Mouse (Mus musculus) heart, embryonic 10.5 days (tissue): ENCODE data around the gene Evi5. TPM values are rescaled to one million over a fixed set of nuclear protein-coding genes. Genes with fewer than 3 reads are reported as not detected.

Experiments used
- DNase-seq: peaks from one replicate; pipeline ENCODE4 v3.0.0-alpha.2; 2017; ENCODE audit warnings: low spot score
- H3K27ac ChIP-seq: fragments of 300-500 bp; sonication (generic); 2 replicates; pipeline ENCODE4 v1.5.1; 2016; ENCODE audit warnings: mild to moderate bottlenecking
- H3K27me3 ChIP-seq: fragments of 300-500 bp; sonication (generic); 2 replicates; pipeline ENCODE4 v1.6.1; 2016; ENCODE audit warnings: mild to moderate bottlenecking; ENCODE audit not compliant: poor library complexity, insufficient read depth, severe bottlenecking
- H3K36me3 ChIP-seq: fragments of 300-500 bp; sonication (generic); 2 replicates; pipeline ENCODE4 v1.6.1; 2016; ENCODE audit warnings: mild to moderate bottlenecking, moderate library complexity
- H3K4me1 ChIP-seq: fragments of 300-500 bp; sonication (generic); 2 replicates; pipeline ENCODE4 v1.6.1; 2016; ENCODE audit warnings: mild to moderate bottlenecking
- H3K4me3 ChIP-seq: fragments of 300-500 bp; sonication (generic); 2 replicates; pipeline ENCODE4 v1.5.1; 2016; ENCODE audit warnings: mild to moderate bottlenecking, moderate library complexity
- H3K9me3 ChIP-seq: fragments of 300-500 bp; sonication (generic); 2 replicates; pipeline ENCODE4 v1.6.1; 2016; ENCODE audit warnings: mild to moderate bottlenecking, moderate library complexity
- WGBS: fragments of 180-500 bp; shearing (Covaris S2); methylation state at CpG from one replicate; pipeline ENCODE4 v1.1.7; 2016; 5-methylcytosine and 5-hydroxymethylcytosine counted together
- polyA plus RNA-seq: library from polyadenylated mRNA; unstranded; fragments of >200 nt; fragmentation: Nextera tagmentation; extraction: Ambion mirVana; gene quantifications from 2 replicates; pipeline ENCODE4 v1.2.1, GENCODE M21; 2016

Gene Evi5
- polyA plus RNA-seq, 1 experiment from 2014 or later, result 53.9 TPM

DNA sequence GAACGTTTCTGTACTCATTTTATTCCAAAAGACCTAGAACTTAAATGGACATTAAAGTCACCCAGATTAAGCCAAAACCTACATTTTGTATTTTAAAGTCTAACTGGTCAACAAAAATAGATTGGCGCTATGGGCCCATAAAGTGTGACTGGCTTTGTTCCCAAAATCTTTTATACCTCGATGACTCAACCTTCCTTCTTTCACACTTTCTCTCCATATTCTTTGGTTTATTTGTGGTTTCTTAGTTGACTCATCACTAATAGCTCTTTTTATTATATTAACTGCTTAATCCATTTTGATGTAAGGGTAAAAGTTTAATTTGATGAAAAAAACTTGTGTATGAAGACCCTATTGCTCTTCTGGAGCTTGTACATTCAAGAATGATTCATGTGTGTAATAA, 43.6 kb downstream of the Evi5 start:
- Histone ChIP-seq H3K27me3 (no peaks in the 10 kb centered on the region), H3K27ac (no peak overlapping the region), H3K4me1 (peaks cover 4% of the 10 kb centered on the region; the same call in 1 of the 2 replicates), H3K4me3 (no peak overlapping the region), H3K9me3 (no peaks in the 10 kb centered on the region), H3K36me3 (peaks cover 10% of the 10 kb centered on the region)
- DNase-seq, result no peak
- 96% methylated on average over 3 of the region's 3 CpGs for WGBS

- no peak within 1 kb of the TSS for H3K27ac ChIP-seq
- 94% methylated on average over 22 of the region's 22 CpGs for WGBS
- no peaks in the 10 kb centered on the region for H3K27me3 ChIP-seq
- H3K9me3 ChIP-seq, result no peaks in the 10 kb centered on the region
- DNase-seq, result no peak
- H3K4me1 ChIP-seq, result peaks cover 4% of the 10 kb centered on the region; the same call in 1 of the 2 replicates
- H3K4me3 ChIP-seq, result no peak within 1 kb of the TSS
- peaks cover 10% of the 10 kb centered on the region for H3K36me3 ChIP-seq
Observed at GRCm38 (mm10) chr5:107829998-107830560, 44.8 kb downstream of the Evi5 start, which contains the start of gene Ube2d2b. Ube2d2b (plus strand) TSS chr5:107830099.

DNA sequence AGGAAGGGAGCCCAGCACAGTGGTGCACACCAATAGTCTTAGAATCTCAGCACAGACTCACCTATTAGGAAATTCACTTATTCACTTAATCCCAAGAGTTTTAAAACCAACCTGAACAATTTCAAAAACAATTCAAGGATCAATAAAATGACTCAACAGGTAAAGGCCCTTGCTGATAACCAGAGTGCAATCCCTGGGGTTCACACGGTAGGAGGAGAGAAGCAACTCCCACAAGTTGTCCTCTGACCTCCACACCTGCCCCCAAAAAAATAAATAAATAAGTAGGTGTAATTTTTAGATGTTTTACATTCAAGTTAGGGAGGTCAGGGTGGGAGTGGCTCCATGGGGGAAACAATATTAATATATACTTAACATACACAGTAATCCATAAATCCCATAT, 52.4 kb downstream of the Evi5 start:
- no peak for DNase-seq
- no peaks in the 10 kb centered on the region for H3K27me3 ChIP-seq
- no peaks in the 10 kb centered on the region for H3K4me1 ChIP-seq
- 72% methylated on average over 1 of the region's 1 CpGs for WGBS
- no peaks in the 10 kb centered on the region for H3K9me3 ChIP-seq
- no peak overlapping the region for H3K4me3 ChIP-seq
- H3K27ac ChIP-seq, result no peak overlapping the region
- peaks cover 10% of the 10 kb centered on the region for H3K36me3 ChIP-seq

- Histone ChIP-seq H3K36me3 (peaks cover 58% of the 10 kb centered on the region), H3K27ac (no peak overlapping the region), H3K9me3 (no peaks in the 10 kb centered on the region), H3K4me3 (no peak overlapping the region), H3K4me1 (no peaks in the 10 kb centered on the region), H3K27me3 (no peaks in the 10 kb centered on the region)
- 67% methylated on average over 2 of the region's 2 CpGs for WGBS
- no peak for DNase-seq
Observed at GRCm38 (mm10) chr5:107814651-107815050, 60.3 kb downstream of the Evi5 start.

DNA sequence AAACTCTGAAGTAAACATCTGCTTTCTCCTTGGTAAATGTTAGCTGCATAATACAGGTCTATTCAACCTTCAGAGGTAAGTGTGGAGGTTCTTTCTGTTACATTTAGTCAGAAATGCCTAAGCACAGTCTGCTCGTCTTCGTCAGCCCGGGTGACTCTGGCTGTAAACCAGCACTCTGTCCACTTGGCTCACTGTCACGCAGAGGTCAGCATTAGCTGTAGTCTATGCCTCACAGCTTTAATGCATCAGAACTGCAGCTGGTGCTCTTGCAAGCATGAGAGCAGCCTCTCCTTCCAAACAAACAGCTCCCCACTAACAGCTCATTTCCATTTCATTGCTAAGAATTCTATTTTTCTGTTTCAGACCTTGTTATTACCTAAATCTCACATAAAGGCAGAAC, 67.4 kb downstream of the Evi5 start:
- no peak for DNase-seq
- Histone ChIP-seq H3K36me3 (peaks cover 34% of the 10 kb centered on the region), H3K9me3 (no peaks in the 10 kb centered on the region), H3K4me3 (no peak overlapping the region), H3K27me3 (no peaks in the 10 kb centered on the region), H3K27ac (no peak overlapping the region), H3K4me1 (no peaks in the 10 kb centered on the region)
- 78% methylated on average over 4 of the region's 4 CpGs for WGBS

GRCm38 (mm10) chr5:107802621-107803020, 72.3 kb downstream of the Evi5 start:
- H3K4me1 ChIP-seq, result no peaks in the 10 kb centered on the region
- H3K27me3 ChIP-seq, result no peaks in the 10 kb centered on the region
- no peak for DNase-seq
- H3K36me3 ChIP-seq, result peaks cover 14% of the 10 kb centered on the region
- H3K27ac ChIP-seq, result no peak overlapping the region
- no peaks in the 10 kb centered on the region for H3K9me3 ChIP-seq
- no peak overlapping the region for H3K4me3 ChIP-seq

DNA sequence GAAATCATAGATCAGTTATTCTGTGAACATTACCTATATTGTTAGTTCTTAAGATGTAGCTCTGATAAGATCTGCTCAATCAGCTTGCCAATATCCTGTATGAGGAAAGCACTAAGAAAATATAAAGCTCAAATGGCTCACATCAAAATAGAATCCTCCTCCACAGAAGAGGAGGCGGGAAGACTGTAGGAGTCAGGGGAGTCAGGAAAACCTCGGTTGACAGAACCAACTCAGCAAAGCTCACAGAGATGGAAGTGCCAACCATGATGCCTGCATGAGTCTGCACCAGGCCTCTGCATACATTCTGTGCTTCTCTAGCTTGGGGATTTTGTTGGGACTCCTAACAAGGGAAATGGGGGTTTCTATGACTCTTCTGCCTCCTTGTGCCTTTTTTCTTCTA, 73.7 kb downstream of the Evi5 start:
- Histone ChIP-seq H3K36me3 (peaks cover 21% of the 10 kb centered on the region), H3K27me3 (no peaks in the 10 kb centered on the region), H3K4me1 (no peaks in the 10 kb centered on the region), H3K9me3 (no peaks in the 10 kb centered on the region), H3K4me3 (no peak overlapping the region), H3K27ac (no peak overlapping the region)
- no peak for DNase-seq
- 80% methylated on average over 2 of the region's 2 CpGs for WGBS

- WGBS, result 94% methylated on average over 6 of the region's 6 CpGs
- Histone ChIP-seq H3K36me3 (peaks cover 29% of the 10 kb centered on the region), H3K4me3 (no peak overlapping the region), H3K9me3 (no peaks in the 10 kb centered on the region), H3K27me3 (no peaks in the 10 kb centered on the region), H3K27ac (no peak overlapping the region), H3K4me1 (peaks cover 3% of the 10 kb centered on the region)
- DNase-seq, result no peak
Observed at GRCm38 (mm10) chr5:107798290-107798689, 76.6 kb downstream of the Evi5 start.

- Histone ChIP-seq H3K36me3 (peaks cover 27% of the 10 kb centered on the region), H3K9me3 (no peaks in the 10 kb centered on the region), H3K4me1 (peaks cover 9% of the 10 kb centered on the region), H3K27me3 (no peaks in the 10 kb centered on the region), H3K4me3 (no peak overlapping the region), H3K27ac (no peak overlapping the region)
- DNase-seq, result no peak
- 18% methylated on average over 2 of the region's 2 CpGs for WGBS
Observed at GRCm38 (mm10) chr5:107793927-107794326, 81.0 kb downstream of the Evi5 start.

DNA sequence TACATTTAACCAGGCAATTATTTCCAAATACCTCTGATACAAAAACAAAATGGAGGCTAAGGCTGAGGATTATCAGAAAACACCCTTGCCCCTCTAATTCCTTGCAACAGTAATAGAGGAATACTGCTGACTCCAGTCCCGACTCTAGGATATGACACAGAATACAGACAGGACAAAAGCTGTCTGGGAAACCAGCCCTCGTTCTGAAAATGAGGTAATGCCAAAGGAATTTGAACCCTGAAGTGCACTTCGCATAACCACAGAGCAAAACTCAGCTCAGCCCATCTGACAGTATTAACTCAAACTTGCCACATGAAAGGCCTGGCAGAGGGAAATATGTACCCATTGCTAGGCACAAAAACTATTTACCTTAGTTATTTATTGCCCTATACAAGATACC, 81.6 kb downstream of the Evi5 start:
- DNase-seq, result peak; percentile 79
- Histone ChIP-seq H3K27me3 (no peaks in the 10 kb centered on the region), H3K4me3 (no peak overlapping the region), H3K27ac (peak overlapping the region; percentile 77), H3K36me3 (peaks cover 21% of the 10 kb centered on the region), H3K9me3 (no peaks in the 10 kb centered on the region), H3K4me1 (peaks cover 9% of the 10 kb centered on the region)
- 17% methylated on average over 3 of the region's 3 CpGs for WGBS

GRCm38 (mm10) chr5:107792516-107792915, 82.4 kb downstream of the Evi5 start:
- Histone ChIP-seq H3K36me3 (peaks cover 21% of the 10 kb centered on the region), H3K27ac (peak overlapping the region; percentile 77; the same call in 1 of the 2 replicates), H3K4me1 (peaks cover 9% of the 10 kb centered on the region), H3K27me3 (no peaks in the 10 kb centered on the region), H3K9me3 (no peaks in the 10 kb centered on the region), H3K4me3 (no peak overlapping the region)
- 97% methylated on average over 3 of the region's 3 CpGs for WGBS
- no peak for DNase-seq

- DNase-seq, result no peak
- 90% methylated on average over 2 of the region's 2 CpGs for WGBS
- H3K36me3 ChIP-seq, result peaks cover 19% of the 10 kb centered on the region; the same call in 1 of the 2 replicates
Observed at GRCm38 (mm10) chr5:107791966-107792365, 82.9 kb downstream of the Evi5 start.

DNA sequence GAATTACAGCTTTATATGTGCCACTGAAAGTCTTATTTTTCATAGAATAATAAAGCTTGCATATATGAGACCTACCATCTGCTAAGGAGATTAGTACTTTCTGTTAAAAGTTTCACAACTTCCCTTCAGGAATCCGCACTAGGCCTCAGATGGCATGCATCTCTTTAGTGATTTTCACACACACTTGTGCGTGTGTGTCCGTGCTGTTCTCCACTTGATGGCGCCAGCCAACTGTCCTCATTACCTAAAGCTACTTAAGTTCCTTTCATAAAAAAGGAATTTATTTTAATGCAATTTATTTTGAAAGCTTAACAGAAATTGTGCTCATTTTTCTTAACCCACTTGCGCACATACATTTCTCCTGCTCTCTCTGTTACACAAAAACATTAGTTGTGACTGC, 85.4 kb downstream of the Evi5 start:
- WGBS, result 75% methylated on average over 5 of the region's 5 CpGs
- H3K4me3 ChIP-seq, result no peak overlapping the region
- H3K27ac ChIP-seq, result no peak overlapping the region
- H3K4me1 ChIP-seq, result peaks cover 9% of the 10 kb centered on the region
- H3K27me3 ChIP-seq, result no peaks in the 10 kb centered on the region
- H3K36me3 ChIP-seq, result peaks cover 28% of the 10 kb centered on the region; the same call in 1 of the 2 replicates
- no peak for DNase-seq
- no peaks in the 10 kb centered on the region for H3K9me3 ChIP-seq

More at GRCm38 (mm10) chr5:107791966-107792365, 82.9 kb downstream of the Evi5 start:
- no peaks in the 10 kb centered on the region for H3K27me3 ChIP-seq
- H3K4me1 ChIP-seq, result peaks cover 9% of the 10 kb centered on the region
- no peak overlapping the region for H3K27ac ChIP-seq
- H3K9me3 ChIP-seq, result no peaks in the 10 kb centered on the region
- H3K4me3 ChIP-seq, result no peak overlapping the region
